Mouse (Mus musculus): ENCODE results near the gene Aph1c. TPM values are rescaled to one million over a fixed set of nuclear protein-coding genes. Genes with fewer than 3 reads are reported as not detected.

The Aph1c gene
- total RNA-seq, 2 experiments from 2014 or later: 2.7 to 6.6 TPM

Other genes starting within 250 kb of the Aph1c start
- 10 to 100 TPM; 33.0 to 41.0 TPM for gene Usp3, start 241.6 kb downstream of the Aph1c start, total RNA-seq (2021)
- under 1 TPM; 0.43 to 0.93 TPM for gene Car12, start 121.0 kb downstream of the Aph1c start, total RNA-seq (2021)
- gene Aph1b, start 39.2 kb downstream of the Aph1c start, total RNA-seq (2021): 1 to 10 TPM; 8.0 to 9.6 TPM
- gene Gm10647, start 37.7 kb downstream of the Aph1c start, total RNA-seq (2021): under 1 TPM; 0.22 to 0.23 TPM
- 10 to 100 TPM; 16.8 to 23.8 TPM for gene Rab8b, start 85.0 kb upstream of the Aph1c start, total RNA-seq (2021)
- gene Rps27l, start 111.4 kb upstream of the Aph1c start, total RNA-seq (2021): 100 to 1,000 TPM; 290 to 293 TPM
- 10 to 100 TPM; 15.4 to 20.0 TPM for gene Lactb, start 140.8 kb upstream of the Aph1c start, total RNA-seq (2021)
- 100 to 1,000 TPM; 158 to 306 TPM for gene Tpm1, start 214.7 kb upstream of the Aph1c start, total RNA-seq (2021)